Mouse (Mus musculus) midbrain, postnatal 0 days (tissue): ENCODE measurements around the gene Sh3pxd2a. TPM values are rescaled to one million over a fixed set of nuclear protein-coding genes. Genes with fewer than 3 reads are reported as not detected.

ENCODE experiments used
- ATAC-seq: fragments of 200-750 bp; cut with Nextera tagmentation; 2 replicates; pipeline ENCODE4 v1.8.0; 2017; ENCODE audit warnings: moderate number of reproducible peaks, mild to moderate bottlenecking, moderate TSS enrichment, moderate library complexity; ENCODE audit not compliant: low FRiP score
- DNase-seq: peaks from one replicate; pipeline ENCODE4 v3.0.0-alpha.2; 2015; ENCODE audit warnings: low spot score
- H3K27ac ChIP-seq: fragments of 300-500 bp; sonication (generic); 2 replicates; pipeline ENCODE4 v1.5.1; 2014; ENCODE audit warnings: low read depth, mild to moderate bottlenecking, low read length, mixed read lengths
- H3K27me3 ChIP-seq: fragments of 300-500 bp; sonication (generic); 2 replicates; pipeline ENCODE4 v1.6.1; 2014; ENCODE audit warnings: low read length, control low read depth, mixed read lengths; ENCODE audit not compliant: insufficient read depth
- H3K36me3 ChIP-seq: fragments of 300-500 bp; sonication (generic); 2 replicates; pipeline ENCODE4 v1.6.1; 2014; ENCODE audit warnings: low read length, control low read depth, mixed read lengths; ENCODE audit not compliant: insufficient read depth
- H3K4me1 ChIP-seq: fragments of 300-500 bp; sonication (generic); 2 replicates; pipeline ENCODE4 v1.6.1; 2014; ENCODE audit warnings: mild to moderate bottlenecking, control low read depth, antibody characterized with exemption, low read length, mixed read lengths; ENCODE audit not compliant: insufficient read depth
- H3K4me2 ChIP-seq: fragments of 300-500 bp; sonication (generic); 2 replicates; pipeline ENCODE4 v1.6.1; 2014; ENCODE audit warnings: low read depth, mild to moderate bottlenecking, low read length, mixed read lengths; ENCODE audit not compliant: poor library complexity, severe bottlenecking
- H3K4me3 ChIP-seq: fragments of 300-500 bp; sonication (generic); 2 replicates; pipeline ENCODE4 v1.5.1; 2014; ENCODE audit warnings: low read depth, mild to moderate bottlenecking, low read length, moderate library complexity
- H3K9ac ChIP-seq: fragments of 300-500 bp; sonication (generic); replicated peaks from 2 replicates; pipeline ENCODE4 v1.6.1; 2014; ENCODE audit warnings: mild to moderate bottlenecking, low read length, moderate library complexity, mixed read lengths; ENCODE audit not compliant: poor library complexity, severe bottlenecking
- H3K9me3 ChIP-seq: fragments of 300-500 bp; sonication (generic); 2 replicates; pipeline ENCODE4 v1.6.1; 2016; ENCODE audit warnings: low read length, control low read depth
- CTCF ChIP-seq: IDR thresholded peaks from 2 replicates; pipeline ENCODE4 v1.5.1; 2016; ENCODE audit warnings: antibody characterized with exemption, mild to moderate bottlenecking
- WGBS: fragments of 180-500 bp; shearing (Covaris S2); extraction: QIAGEN DNeasy Blood & Tissue Kit; methylation state at CpG from one replicate; pipeline ENCODE4 v1.1.7; 2014; 5-methylcytosine and 5-hydroxymethylcytosine counted together
- microRNA-seq: library from miRNA; unstranded; fragments of <30 nt; microRNA quantifications from one replicate; pipeline ENCODE4, GENCODE M21; 2016; ENCODE audit warnings: borderline number of aligned reads
- polyA plus RNA-seq: library from polyadenylated mRNA; unstranded; fragments of >200 nt; fragmentation: Nextera tagmentation; extraction: Ambion mirVana; gene quantifications from 2 replicates; pipeline ENCODE4 v1.2.1, GENCODE M21; 2015
- total RNA-seq: library from RNA; depleted of rRNA; stranded (reverse); fragments of >200 nt; gene quantifications from 2 replicates; pipeline ENCODE4 v1.2.3, GENCODE M21; 2014; rRNA removed

The Sh3pxd2a gene
- total and polyA plus RNA-seq, 2 experiments from 2014 or later: 1.5 to 21.0 TPM

- H3K4me2 ChIP-seq: no peak overlapping the region
- no peak overlapping the region for H3K9ac ChIP-seq
- H3K4me1 ChIP-seq: 0 out of 2 replicates have a peak, but pooled peaks cover 2% of the 10 kb centered on the region
- H3K4me3 ChIP-seq: no peak overlapping the region
- TF ChIP-seq CTCF: no peak
- 86% methylated on average over 5 of the region's 5 CpGs for WGBS
- no peaks in the 10 kb centered on the region for H3K9me3 ChIP-seq
- ATAC-seq (no peak), DNase-seq (no peak)
- H3K36me3 ChIP-seq: no peaks in the 10 kb centered on the region
- H3K27me3 ChIP-seq: no peaks in the 10 kb centered on the region
- H3K27ac ChIP-seq: no peak overlapping the region
These were observed 247.4 kb downstream of the Sh3pxd2a start for GRCm38 (mm10) chr19:47216766-47217165.

DNA sequence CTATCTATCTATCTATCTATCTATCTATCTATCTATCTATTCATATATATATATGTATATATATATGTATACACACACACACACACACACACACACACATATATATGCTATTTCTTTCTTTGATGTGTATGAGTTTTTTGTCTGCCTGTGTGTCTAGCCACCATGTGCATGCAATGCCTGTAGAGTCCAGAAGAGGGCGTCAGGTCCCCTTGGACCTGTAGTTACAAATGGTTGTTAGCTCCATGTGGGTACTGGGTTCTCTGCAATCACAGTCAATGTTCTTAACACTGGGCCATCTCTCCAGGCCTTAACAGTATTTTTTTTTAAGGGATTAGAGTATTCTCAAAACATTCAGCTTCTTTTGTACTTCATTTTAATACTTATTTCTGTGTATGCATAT is 250.7 kb downstream of the Sh3pxd2a start:
- WGBS: 71% methylated on average over 1 of the region's 1 CpGs
- no peaks in the 10 kb centered on the region for H3K9me3 ChIP-seq
- no peaks in the 10 kb centered on the region for H3K36me3 ChIP-seq
- peak; percentile 50 for TF ChIP-seq CTCF
- DNase-seq (no peak), ATAC-seq (no peak)
- H3K4me1 ChIP-seq: 0 out of 2 replicates have a peak, but pooled peaks cover 2% of the 10 kb centered on the region
- H3K9ac ChIP-seq: no peak overlapping the region
- no peak overlapping the region for H3K4me2 ChIP-seq
- no peaks in the 10 kb centered on the region for H3K27me3 ChIP-seq
- no peak overlapping the region for H3K27ac ChIP-seq
- no peak overlapping the region for H3K4me3 ChIP-seq

GRCm38 (mm10) chr19:47212401-47212800 is 251.8 kb downstream of the Sh3pxd2a start:
- H3K27me3 ChIP-seq: no peaks in the 10 kb centered on the region
- H3K9me3 ChIP-seq: no peaks in the 10 kb centered on the region
- no peaks in the 10 kb centered on the region for H3K36me3 ChIP-seq
- H3K27ac ChIP-seq: no peak overlapping the region; the same call in 1 of the 2 replicates
- no peak for TF ChIP-seq CTCF
- DNase-seq (no peak), ATAC-seq (peak; percentile 23; the same call in 1 of the 2 replicates)
- H3K4me2 ChIP-seq: no peak overlapping the region
- 0 out of 2 replicates have a peak, but pooled peaks cover 2% of the 10 kb centered on the region for H3K4me1 ChIP-seq
- 73% methylated on average over 7 of the region's 7 CpGs for WGBS
- no peak overlapping the region for H3K4me3 ChIP-seq
- H3K9ac ChIP-seq: no peak overlapping the region

GRCm38 (mm10) chr19:47211609-47212312 is 252.4 kb downstream of the Sh3pxd2a start:
- Histone ChIP-seq H3K36me3 (no peaks in the 10 kb centered on the region), H3K4me2 (no peak overlapping the region), H3K4me3 (no peak overlapping the region), H3K9me3 (no peaks in the 10 kb centered on the region), H3K27me3 (no peaks in the 10 kb centered on the region), H3K27ac (no peak overlapping the region), H3K4me1 (0 out of 2 replicates have a peak, but pooled peaks cover 2% of the 10 kb centered on the region), H3K9ac (no peak overlapping the region)
- TF ChIP-seq CTCF: no peak
- DNase-seq (peak; percentile 70), ATAC-seq (peak; percentile 83)
- WGBS: 43% methylated on average over 10 of the region's 10 CpGs

DNA sequence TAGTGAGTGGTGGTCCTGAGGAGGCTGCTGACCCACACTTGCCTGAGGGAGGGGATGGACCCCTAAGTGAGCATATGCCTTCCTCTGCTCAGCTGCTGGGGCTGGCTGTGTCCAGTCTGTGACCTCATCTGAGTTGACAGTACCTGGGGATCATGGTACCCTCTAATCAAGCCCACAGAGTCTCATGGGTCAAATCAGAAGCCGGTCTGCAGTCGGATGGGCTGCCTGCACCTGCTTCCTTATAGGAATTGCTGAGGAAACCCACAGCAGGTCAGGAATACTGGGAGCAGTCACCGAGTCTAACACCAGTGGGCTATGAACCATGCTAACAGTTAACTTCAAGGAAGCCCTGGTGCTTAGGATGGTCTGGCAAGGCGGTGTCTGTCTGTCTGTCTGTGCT is 253.8 kb downstream of the Sh3pxd2a start:
- WGBS: 91% methylated on average over 4 of the region's 4 CpGs
- Histone ChIP-seq H3K4me3 (no peak overlapping the region), H3K36me3 (no peaks in the 10 kb centered on the region), H3K4me2 (no peak overlapping the region), H3K9ac (no peak overlapping the region), H3K27me3 (no peaks in the 10 kb centered on the region), H3K4me1 (0 out of 2 replicates have a peak, but pooled peaks cover 2% of the 10 kb centered on the region), H3K9me3 (no peaks in the 10 kb centered on the region), H3K27ac (no peak overlapping the region)
- no peak for TF ChIP-seq CTCF
- no peak for ATAC-seq
- no peak for DNase-seq

Small RNAs within 50 kb of the gene (microRNA-seq; reads per million reads assigned to microRNA genes)
- not detected for gene Mir6995

Other genes starting within 250 kb of the Sh3pxd2a start
- gene Stn1, start 73.1 kb upstream of the Sh3pxd2a start, total RNA-seq: 16.3 and 28.1 TPM in 2 replicates
- 19.5 and 22.2 TPM in 2 replicates for gene Stn1, start 73.1 kb upstream of the Sh3pxd2a start, polyA plus RNA-seq
- gene Slk, start 115.3 kb upstream of the Sh3pxd2a start, total RNA-seq: 19.5 and 33.3 TPM in 2 replicates
- 2.7 and 4.0 TPM in 2 replicates for gene Slk, start 115.3 kb upstream of the Sh3pxd2a start, polyA plus RNA-seq
- 0.33 and 1.6 TPM in 2 replicates for gene Col17a1, start 227.7 kb upstream of the Sh3pxd2a start, total RNA-seq
- 0.33 and 0.39 TPM in 2 replicates for gene Col17a1, start 227.7 kb upstream of the Sh3pxd2a start, polyA plus RNA-seq